Mouse (Mus musculus): ENCODE measurements around the gene Vmn2r96.
"Not testable (repeated sequence)": the region's sequence is repeated elsewhere in the genome, so short reads cannot be mapped to it uniquely, and the experiment has no call there.

Gene Vmn2r96

DNA sequence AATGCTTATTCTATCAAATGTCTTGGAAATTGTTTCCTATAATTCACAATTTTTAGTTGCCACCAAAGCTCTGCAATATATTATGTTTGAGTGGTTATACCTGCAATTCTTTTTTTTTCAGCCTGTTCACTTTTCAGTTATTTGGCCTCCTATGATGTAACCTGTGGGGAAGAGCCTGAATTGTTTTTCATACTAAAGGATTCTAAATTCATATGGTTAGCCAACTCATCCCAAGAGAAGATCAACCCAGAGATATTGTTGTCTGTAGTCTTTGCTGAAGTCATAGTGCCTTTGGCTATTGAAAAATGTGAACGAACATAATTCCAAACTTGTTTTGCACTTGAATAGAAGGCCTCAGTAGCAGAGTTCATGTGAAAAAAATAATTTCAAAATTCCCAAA is at the start of gene Vmn2r96:
Gene Vmn2r96, plus strand, starts transcription at position 301 of the 400 bp plus-strand sequence.
- DNase-seq (ENCODE audit: low spot score) = not testable (repeated sequence)

DNA sequence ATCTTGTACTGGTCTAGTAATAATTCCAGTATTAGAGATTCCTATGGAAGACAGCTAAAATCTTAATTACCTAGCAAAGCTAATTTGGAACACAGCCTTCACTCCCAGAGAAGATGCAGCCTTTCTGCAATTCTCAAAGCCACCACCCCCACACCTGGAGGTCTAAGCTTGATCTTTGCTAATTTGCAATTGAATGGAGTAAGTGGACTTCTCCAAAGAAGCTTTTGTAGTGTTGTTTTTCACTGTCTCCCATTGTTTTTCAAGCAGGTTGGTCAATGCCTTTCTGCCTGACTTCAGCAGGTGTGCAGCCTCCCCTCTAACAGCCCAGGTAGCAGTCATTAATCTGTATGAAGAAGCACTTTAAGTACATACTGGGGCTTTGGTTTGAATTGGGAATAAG is 49.6 kb upstream of the Vmn2r96 start:
- no peak for DNase-seq (ENCODE audit: low spot score)

DNA sequence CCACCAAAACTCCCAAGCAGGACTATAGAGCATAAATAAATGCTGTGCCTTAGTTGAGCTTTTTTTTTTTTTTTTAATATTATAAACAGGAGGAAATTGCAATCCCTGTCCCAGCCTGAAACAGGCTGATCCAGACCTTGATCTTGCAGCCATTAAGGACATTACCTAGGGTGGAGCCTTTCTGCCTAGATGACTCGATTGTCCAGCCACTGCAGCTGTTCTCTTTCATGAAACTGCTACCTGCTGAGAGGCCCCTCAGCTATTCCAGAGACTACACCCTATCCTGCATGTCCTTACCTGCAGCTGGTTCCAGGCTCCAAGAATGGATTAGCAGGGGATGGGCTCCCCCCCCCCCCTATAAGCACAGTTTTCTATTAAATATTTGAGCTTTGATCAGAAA is 49.0 kb upstream of the Vmn2r96 start:
- DNase-seq (ENCODE audit: low spot score) = no peak

DNA sequence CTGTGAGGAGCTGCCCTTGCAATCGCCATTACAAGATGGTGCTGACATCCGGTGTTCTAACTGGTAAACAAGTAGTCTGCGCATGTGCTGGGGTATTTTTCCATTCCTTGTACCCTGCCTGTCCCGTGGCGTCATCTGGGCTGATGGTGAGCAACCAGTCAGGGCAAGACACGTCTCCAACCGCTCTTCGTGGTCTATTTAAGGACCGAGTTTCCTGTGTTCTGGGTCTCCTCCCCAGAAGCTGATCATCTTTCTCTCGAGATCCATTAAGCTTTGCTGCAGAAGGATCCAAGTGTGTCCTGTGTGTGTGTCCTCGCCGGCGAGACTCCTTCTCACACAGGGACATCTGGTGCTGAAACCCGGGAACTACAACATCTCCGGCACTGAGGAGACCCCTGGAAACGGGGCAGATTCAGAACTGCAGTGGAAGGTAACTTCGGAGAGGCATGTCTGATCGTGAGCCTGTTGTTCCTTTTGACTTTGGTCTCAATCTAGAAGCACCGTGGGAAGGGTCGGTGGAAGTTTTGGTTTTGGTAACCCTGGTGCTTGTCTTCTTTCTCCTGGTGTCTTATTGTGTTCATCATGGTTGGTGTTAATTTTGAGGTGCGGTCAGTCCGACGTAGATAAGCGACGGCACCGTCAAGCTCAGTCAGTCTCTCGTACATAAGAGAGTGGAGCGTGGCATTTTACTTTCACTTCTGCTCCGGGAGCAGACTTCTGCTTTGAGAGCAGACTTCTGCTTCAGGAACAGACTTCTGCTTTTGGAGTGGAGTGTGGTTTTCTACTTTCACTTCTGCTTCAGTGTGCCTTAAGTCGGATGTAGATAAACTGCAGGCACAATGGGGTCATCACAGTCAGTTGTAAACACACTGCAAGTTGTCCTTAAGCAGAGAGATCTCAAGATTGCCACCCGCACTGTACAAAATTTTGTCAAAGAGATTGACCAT is 14.5 kb upstream of the Vmn2r96 start:
- DNase-seq (ENCODE audit: low spot score) = not testable (repeated sequence)

DNA sequence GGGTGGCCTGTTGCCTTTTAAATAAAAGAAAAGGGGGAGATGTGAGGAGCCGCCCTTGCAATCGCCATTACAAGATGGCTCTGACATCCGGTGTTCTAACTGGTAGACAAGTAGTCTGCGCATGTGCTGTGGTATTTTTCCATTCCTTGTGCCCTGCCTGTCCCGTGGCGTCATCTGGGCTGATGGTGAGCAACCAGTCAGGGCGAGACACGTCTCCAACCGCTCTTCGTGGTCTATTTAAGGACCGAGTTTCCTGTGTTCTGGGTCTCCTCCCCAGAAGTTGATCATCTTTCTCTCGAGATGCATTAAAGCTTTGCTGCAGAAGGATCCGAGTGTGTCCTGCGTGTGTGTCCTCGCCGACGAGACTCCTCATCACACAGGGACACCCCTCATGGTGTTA is 6.8 kb upstream of the Vmn2r96 start:
- not testable (repeated sequence) for DNase-seq (ENCODE audit: low spot score)

DNA sequence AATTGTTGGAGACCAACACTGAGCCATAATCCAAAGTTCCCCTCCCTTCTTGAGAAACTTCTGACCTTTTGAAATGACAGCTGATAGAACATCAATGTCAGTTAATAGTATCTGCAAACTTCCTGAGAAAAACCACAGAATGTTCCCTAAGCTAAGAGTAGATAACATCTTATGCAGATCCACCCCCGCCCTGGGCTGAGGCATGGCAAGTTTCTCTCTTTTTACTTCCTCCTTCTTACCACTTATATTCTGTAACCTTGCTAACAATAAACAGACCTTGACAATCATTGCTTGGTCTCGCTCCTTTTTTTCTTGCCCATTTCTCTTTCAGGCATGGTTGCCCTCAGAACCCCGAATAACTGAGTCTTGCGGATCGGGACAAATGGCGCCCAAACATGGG is 42.2 kb downstream of the Vmn2r96 start:
- not testable (repeated sequence) for DNase-seq (ENCODE audit: low spot score)

DNA sequence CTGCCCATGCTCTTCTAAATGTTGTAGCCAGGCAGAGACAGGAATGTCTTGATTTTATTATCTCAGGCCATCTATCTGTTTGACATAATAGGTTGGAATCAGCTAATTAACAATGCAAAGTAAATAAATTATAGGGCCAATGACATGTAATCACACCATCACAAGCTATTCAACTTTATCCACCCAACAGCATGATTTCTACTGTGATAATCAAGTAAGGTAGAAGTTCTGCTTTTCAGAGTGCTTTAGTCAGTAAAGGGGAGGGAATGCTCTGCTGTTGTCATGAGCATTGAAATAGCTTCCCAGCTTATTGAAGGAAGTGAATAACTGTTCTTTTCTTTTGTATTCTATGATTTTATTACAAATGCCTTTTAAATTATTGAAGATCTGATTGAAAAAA is 53.6 kb downstream of the Vmn2r96 start:
- DNase-seq (ENCODE audit: low spot score) = no peak

Data from ovary, adult 18-20 months (tissue).